Mouse (Mus musculus) cerebellum, adult 9-10 months (tissue): ENCODE data around the gene Xirp2.
"Not testable (repeated sequence)": the region's sequence is repeated elsewhere in the genome, so short reads cannot be mapped to it uniquely, and the experiment has no call there.

Experiments
- DNase-seq: peaks from one replicate; pipeline ENCODE4 v3.0.0; 2022

The Xirp2 gene

DNA sequence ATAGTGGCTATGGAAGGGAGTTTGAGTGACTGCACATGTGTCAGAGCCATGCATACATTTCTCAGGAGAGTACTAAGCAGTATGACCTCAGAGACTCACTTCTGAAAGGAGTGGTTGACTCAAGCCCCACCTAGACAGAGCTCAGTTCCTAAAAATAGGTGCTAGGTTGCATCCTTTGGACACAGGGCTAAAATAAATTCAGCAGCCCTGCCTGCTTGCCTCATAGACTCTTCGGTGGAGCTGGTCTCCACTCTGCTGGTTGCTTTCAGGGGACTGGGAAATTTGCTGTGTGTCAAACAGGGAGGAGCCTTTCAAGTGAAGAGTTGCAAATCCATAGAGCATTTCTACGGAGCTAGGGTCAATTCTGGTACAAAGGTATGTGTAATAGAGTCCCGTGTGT lies at the start of gene Xirp2:
Gene Xirp2, plus strand, starts transcription at position 223 of the 400 bp plus-strand sequence.
- no peak for DNase-seq

GRCm38 (mm10) chr2:67413425-67413824 lies 32.4 kb upstream of the Xirp2 start, which contains the start of gene Gm21830:
TSS of gene Gm21830 (plus strand) at chr2:67413725.
- not testable (repeated sequence) for DNase-seq

DNA sequence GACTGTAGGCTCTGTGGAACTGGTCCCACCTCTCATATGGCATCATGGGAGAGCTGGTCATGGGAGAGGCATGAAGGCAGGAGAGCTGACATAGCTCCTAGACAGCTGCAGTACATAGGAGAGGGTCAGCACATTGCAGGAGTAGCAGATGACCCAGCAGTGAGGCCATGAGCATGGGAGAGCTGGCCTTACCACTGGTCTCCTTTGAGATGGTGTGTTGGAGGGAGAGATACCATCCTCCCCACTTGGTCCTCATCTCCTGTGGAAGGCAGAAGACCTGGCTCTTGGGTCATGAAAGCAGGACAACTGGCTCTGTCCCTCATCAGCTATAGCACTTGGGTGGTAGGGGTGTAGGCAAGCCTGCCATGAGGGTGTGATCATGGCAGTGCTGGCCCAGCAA lies 24.9 kb upstream of the Xirp2 start:
- no peak for DNase-seq

DNA sequence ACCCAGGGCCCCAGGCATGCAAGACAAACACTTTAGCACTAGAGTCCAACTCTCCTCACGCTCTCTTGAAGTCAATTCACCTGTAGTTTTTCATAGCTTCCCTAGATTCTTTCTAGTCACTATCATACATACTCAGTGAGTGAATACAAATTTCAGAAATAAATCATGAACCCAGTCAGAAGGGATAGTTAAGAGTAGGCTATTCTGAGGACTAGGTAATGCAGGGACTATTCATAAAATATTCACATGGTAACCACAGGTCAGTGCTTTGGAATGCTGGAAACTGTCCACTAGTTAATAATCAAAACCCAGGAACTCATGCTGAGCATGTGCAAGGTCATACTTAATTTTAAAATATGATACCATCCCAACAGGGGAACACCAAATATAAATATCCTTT lies 23.0 kb upstream of the Xirp2 start:
- no peak for DNase-seq

- no peak for DNase-seq
Measured at GRCm38 (mm10) chr2:67433081-67433480, 12.7 kb upstream of the Xirp2 start, which contains the start of gene Gm26727. TSS of gene Gm26727 (minus strand) at chr2:67433181.

GRCm38 (mm10) chr2:67438309-67438708 lies 7.5 kb upstream of the Xirp2 start:
- DNase-seq: no peak

- no peak for DNase-seq
Measured at GRCm38 (mm10) chr2:67446772-67447171, 970 bp downstream of the Xirp2 start.

GRCm38 (mm10) chr2:67447206-67447605 lies 1.4 kb downstream of the Xirp2 start:
- no peak for DNase-seq

- no peak for DNase-seq
Measured at GRCm38 (mm10) chr2:67460857-67461256, 15.1 kb downstream of the Xirp2 start.

GRCm38 (mm10) chr2:67467036-67467435 lies 21.2 kb downstream of the Xirp2 start:
- DNase-seq: no peak

- DNase-seq: not testable (repeated sequence)
Measured at GRCm38 (mm10) chr2:67470030-67470429, 24.2 kb downstream of the Xirp2 start.

- peak; percentile 29 for DNase-seq
Measured at GRCm38 (mm10) chr2:67477753-67478152, 32.0 kb downstream of the Xirp2 start.

- DNase-seq: no peak
Measured at GRCm38 (mm10) chr2:67481051-67481450, 35.2 kb downstream of the Xirp2 start.

DNA sequence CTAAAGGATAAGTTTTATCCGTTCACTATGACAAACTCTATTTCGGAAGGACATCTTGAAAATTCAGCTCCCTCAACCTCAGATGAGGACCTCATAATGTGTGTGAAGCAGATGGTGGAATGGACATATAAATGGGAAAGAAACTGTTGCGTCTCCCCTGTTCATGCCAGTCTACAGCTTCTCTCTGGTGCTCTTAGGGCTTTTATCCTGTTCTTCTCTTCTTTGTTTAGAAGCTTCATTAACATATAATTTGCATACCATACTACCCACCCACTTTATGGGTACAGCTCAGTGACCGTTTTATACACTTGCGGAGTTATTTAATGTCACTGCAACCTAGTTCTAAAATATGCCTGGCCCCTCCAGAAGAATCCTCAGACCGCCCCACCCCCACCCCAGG lies 40.9 kb downstream of the Xirp2 start:
- DNase-seq: no peak

GRCm38 (mm10) chr2:67487162-67487561 lies 41.4 kb downstream of the Xirp2 start:
- DNase-seq: no peak

GRCm38 (mm10) chr2:67488465-67489127 lies 42.8 kb downstream of the Xirp2 start:
- DNase-seq: no peak

DNA sequence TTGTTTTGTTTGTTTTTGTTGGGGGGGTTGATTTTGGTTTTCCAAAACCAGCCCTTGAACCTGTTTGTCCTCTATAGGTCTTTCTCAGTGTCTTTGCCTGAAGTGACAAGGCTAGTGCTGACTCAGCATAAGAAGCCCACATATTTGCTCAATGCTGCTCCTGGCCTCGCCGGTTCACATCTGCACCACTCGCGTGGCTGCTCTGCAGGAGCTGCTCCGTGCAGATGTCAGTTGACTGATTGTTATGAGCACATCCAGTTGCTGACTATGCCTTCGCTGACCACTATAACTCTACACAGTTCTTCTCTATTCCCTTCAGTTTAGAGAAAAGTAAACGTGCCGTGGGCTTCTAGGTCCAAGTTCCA lies 43.3 kb downstream of the Xirp2 start:
- DNase-seq: no peak

DNA sequence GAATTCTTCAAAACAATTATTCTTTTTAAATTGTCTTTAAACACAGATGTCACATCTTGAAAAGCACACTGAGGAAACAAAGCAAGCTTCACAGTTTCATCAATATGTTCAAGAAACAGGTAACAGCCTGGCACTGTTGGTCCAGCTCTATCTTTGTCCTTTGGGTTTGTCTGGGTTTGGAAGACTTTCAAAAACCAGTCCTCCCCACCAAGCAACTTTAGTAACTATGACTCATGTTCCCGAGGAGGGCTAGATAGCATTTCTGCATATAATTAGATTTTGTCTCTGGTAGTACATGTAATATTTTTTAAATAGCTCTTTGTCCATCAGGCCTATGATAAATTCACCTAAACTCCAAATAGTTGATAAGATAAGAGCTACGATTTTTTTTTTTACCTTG lies 59.7 kb downstream of the Xirp2 start:
- no peak for DNase-seq

GRCm38 (mm10) chr2:67516405-67516804 lies 70.6 kb downstream of the Xirp2 start:
- DNase-seq: no peak

GRCm38 (mm10) chr2:67535347-67535746 lies 89.5 kb downstream of the Xirp2 start:
- peak; percentile 9 for DNase-seq

DNA sequence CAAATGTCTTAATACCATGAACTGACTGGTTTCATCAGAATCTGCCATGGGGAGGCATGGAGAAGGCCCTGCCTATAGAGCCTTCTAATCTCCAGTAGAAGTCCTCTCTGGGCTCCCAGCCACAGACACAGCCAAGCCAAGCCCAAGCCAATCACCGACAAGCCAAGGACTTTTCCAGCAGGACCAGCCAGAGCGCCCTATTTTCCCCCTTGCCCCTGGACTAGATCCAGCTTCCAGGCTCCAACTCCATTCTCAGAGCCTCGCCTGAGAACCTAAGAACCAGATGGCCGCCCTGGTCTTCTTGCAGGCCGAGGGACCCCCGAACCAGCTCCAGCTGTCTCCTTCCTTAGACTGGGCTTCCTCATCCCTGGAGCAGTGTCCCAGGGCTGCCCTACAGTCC lies 93.6 kb downstream of the Xirp2 start:
- no peak for DNase-seq

DNA sequence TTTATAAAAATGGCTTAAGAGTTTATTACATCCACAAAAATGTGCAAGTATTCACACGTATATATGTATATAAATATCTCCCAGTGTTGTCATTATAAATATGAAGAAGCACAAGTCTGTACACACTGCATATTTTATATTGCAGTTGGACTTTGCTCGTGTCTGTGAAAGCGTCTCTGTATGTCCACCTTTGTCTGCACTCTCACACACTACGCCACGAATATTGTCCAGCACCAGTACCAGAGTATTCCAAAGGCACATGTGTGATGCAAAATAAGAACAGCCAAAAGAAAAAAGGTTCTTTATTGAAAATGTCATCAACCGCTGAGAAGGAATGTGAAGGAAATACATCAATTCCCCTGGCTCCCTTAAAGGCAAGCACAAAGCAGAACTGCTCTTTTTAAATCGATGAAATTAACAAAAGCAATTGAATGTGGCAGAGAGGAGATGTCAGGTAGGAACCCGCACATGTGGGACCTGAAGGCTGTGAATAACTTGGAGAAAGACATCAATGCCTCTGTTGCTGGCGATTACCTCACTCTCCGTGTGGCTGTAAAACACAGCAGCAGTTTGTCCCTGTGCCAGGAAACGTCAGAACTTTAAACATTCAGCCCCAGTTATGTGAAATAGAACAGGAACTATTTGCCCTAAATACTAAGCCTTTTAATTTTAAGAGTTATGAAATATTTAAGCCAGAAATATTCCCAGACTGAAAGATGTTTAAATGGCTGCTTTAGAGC lies 96.3 kb downstream of the Xirp2 start:
- no peak for DNase-seq

GRCm38 (mm10) chr2:67544426-67544825 lies 98.6 kb downstream of the Xirp2 start:
- DNase-seq: no peak

- DNase-seq: peak; percentile 79
Measured at GRCm38 (mm10) chr2:67564851-67565479, 119.2 kb downstream of the Xirp2 start.
